Mouse (Mus musculus) ES-Bruce4 (cell line): ENCODE measurements around the gene Mrtfb.

ENCODE experiments used
- CTCF ChIP-seq: IDR thresholded peaks from one replicate; pipeline ENCODE4 v1.8.1; 2011; ENCODE audit warnings: low read depth, low read length
- EP300 ChIP-seq: IDR thresholded peaks from 2 replicates; pipeline ENCODE4 v1.6.1; 2011; ENCODE audit warnings: low read depth, low read length; ENCODE audit not compliant: insufficient read depth
- POLR2A ChIP-seq: IDR thresholded peaks from one replicate; pipeline ENCODE4 v1.8.1; 2011; ENCODE audit warnings: low read length; ENCODE audit not compliant: insufficient read depth

- TF ChIP-seq CTCF (no peak), POLR2A (no peak), EP300 (no peak)
These were observed 148.4 kb downstream of the Mrtfb start for GRCm38 (mm10) chr16:13404656-13405055.
